Mouse (Mus musculus): Measurements from ENCODE around the gene Ppm1a. TPM values are rescaled to one million over a fixed set of nuclear protein-coding genes. Genes with fewer than 3 reads are reported as not detected.

Gene Ppm1a
- polyA plus RNA-seq, 1 experiment from 2014 or later = 71.3 TPM

GRCm38 (mm10) chr12:72820940-72821431, 63.7 kb downstream of the Ppm1a start:
- WGBS = 3% methylated on average over 24 of the region's 24 CpGs
- H3K4me1 ChIP-seq (ENCODE audit: control insufficient read depth, insufficient read depth, low read length) = no peaks in the 10 kb centered on the region
- no peaks in the 10 kb centered on the region; the same call in 1 of the 2 replicates for H3K27me3 ChIP-seq (ENCODE audit: control insufficient read depth, insufficient read depth, low read length)
- H3K4me2 ChIP-seq (ENCODE audit: low read depth) = peak overlapping the region; percentile 60
- peak overlapping the region; percentile 32 for H3K4me3 ChIP-seq (ENCODE audit: low read depth, low read length)
- H3K9ac ChIP-seq (ENCODE audit: low read length) = peak overlapping the region; percentile 40
- H3K36me3 ChIP-seq (ENCODE audit: control insufficient read depth, insufficient read depth, low read length) = no peaks in the 10 kb centered on the region
- ATAC-seq (ENCODE audit: insufficient read depth, low FRiP score, low TSS enrichment) = peak; percentile 91
- peak; percentile 68 for DNase-seq (ENCODE audit: low spot score)
- H3K27ac ChIP-seq (ENCODE audit: low read depth, low read length) = 0 out of 2 replicates have a peak overlapping the region, but pooled peaks have one; percentile 23
- H3K9me3 ChIP-seq (ENCODE audit: control insufficient read depth, low read length) = no peaks in the 10 kb centered on the region

GRCm38 (mm10) chr12:72821589-72821988, 64.3 kb downstream of the Ppm1a start:
- Histone ChIP-seq H3K9me3 (ENCODE audit: control insufficient read depth, low read length) (no peaks in the 10 kb centered on the region), H3K4me1 (ENCODE audit: control insufficient read depth, insufficient read depth, low read length) (no peaks in the 10 kb centered on the region), H3K27me3 (ENCODE audit: control insufficient read depth, insufficient read depth, low read length) (no peaks in the 10 kb centered on the region; the same call in 1 of the 2 replicates), H3K9ac (ENCODE audit: low read length) (peak overlapping the region; percentile 40), H3K36me3 (ENCODE audit: control insufficient read depth, insufficient read depth, low read length) (no peaks in the 10 kb centered on the region), H3K27ac (ENCODE audit: low read depth, low read length) (no peak overlapping the region), H3K4me2 (ENCODE audit: low read depth) (peak overlapping the region; percentile 60), H3K4me3 (ENCODE audit: low read depth, low read length) (peak overlapping the region; percentile 32; the same call in 1 of the 2 replicates)
- no peak for DNase-seq (ENCODE audit: low spot score)
- ATAC-seq (ENCODE audit: insufficient read depth, low FRiP score, low TSS enrichment) = no peak
- 39% methylated on average over 6 of the region's 6 CpGs for WGBS

GRCm38 (mm10) chr12:72825656-72826055, 68.4 kb downstream of the Ppm1a start:
- Histone ChIP-seq H3K4me2 (ENCODE audit: low read depth) (no peak overlapping the region), H3K27ac (ENCODE audit: low read depth, low read length) (no peak overlapping the region), H3K4me3 (ENCODE audit: low read depth, low read length) (no peak overlapping the region), H3K4me1 (ENCODE audit: control insufficient read depth, insufficient read depth, low read length) (no peaks in the 10 kb centered on the region), H3K27me3 (ENCODE audit: control insufficient read depth, insufficient read depth, low read length) (no peaks in the 10 kb centered on the region; the same call in 1 of the 2 replicates), H3K36me3 (ENCODE audit: control insufficient read depth, insufficient read depth, low read length) (no peaks in the 10 kb centered on the region), H3K9ac (ENCODE audit: low read length) (no peak overlapping the region), H3K9me3 (ENCODE audit: control insufficient read depth, low read length) (no peaks in the 10 kb centered on the region)
- 47% methylated on average over 5 of the region's 5 CpGs for WGBS
- ATAC-seq (ENCODE audit: insufficient read depth, low FRiP score, low TSS enrichment) (no peak), DNase-seq (ENCODE audit: low spot score) (no peak)

- peaks cover 15% of the 10 kb centered on the region; the same call in 1 of the 2 replicates for H3K27me3 ChIP-seq (ENCODE audit: control insufficient read depth, insufficient read depth, low read length)
- H3K27ac ChIP-seq (ENCODE audit: low read depth, low read length) = no peak overlapping the region
- whole genome bisulfite sequencing = 75% methylated on average over 9 of the region's 9 CpGs
- no peak overlapping the region for H3K4me3 ChIP-seq (ENCODE audit: low read depth, low read length)
- no peak for DNase-seq (ENCODE audit: low spot score)
- H3K9ac ChIP-seq (ENCODE audit: low read length) = no peak overlapping the region
- peaks cover 3% of the 10 kb centered on the region; the same call in 1 of the 2 replicates for H3K4me1 ChIP-seq (ENCODE audit: control insufficient read depth, insufficient read depth, low read length)
- H3K4me2 ChIP-seq (ENCODE audit: low read depth) = no peak overlapping the region
- H3K36me3 ChIP-seq (ENCODE audit: control insufficient read depth, insufficient read depth, low read length) = no peaks in the 10 kb centered on the region
- no peak for ATAC-seq (ENCODE audit: insufficient read depth, low FRiP score, low TSS enrichment)
- H3K9me3 ChIP-seq (ENCODE audit: control insufficient read depth, low read length) = no peaks in the 10 kb centered on the region
Observed at GRCm38 (mm10) chr12:72828846-72829556, 71.7 kb downstream of the Ppm1a start.

GRCm38 (mm10) chr12:72829777-72830176, 72.5 kb downstream of the Ppm1a start:
- 73% methylated on average over 20 of the region's 20 CpGs for WGBS
- ATAC-seq (ENCODE audit: insufficient read depth, low FRiP score, low TSS enrichment) = no peak
- Histone ChIP-seq H3K36me3 (ENCODE audit: control insufficient read depth, insufficient read depth, low read length) (no peaks in the 10 kb centered on the region), H3K9ac (ENCODE audit: low read length) (no peak overlapping the region), H3K4me3 (ENCODE audit: low read depth, low read length) (no peak overlapping the region), H3K9me3 (ENCODE audit: control insufficient read depth, low read length) (no peaks in the 10 kb centered on the region), H3K27ac (ENCODE audit: low read depth, low read length) (no peak overlapping the region), H3K4me1 (ENCODE audit: control insufficient read depth, insufficient read depth, low read length) (peaks cover 3% of the 10 kb centered on the region; the same call in 1 of the 2 replicates), H3K4me2 (ENCODE audit: low read depth) (no peak overlapping the region), H3K27me3 (ENCODE audit: control insufficient read depth, insufficient read depth, low read length) (peaks cover 15% of the 10 kb centered on the region; the same call in 1 of the 2 replicates)
- no peak for DNase-seq (ENCODE audit: low spot score)

- Histone ChIP-seq H3K4me1 (ENCODE audit: control insufficient read depth, insufficient read depth, low read length) (peaks cover 3% of the 10 kb centered on the region; the same call in 1 of the 2 replicates), H3K9ac (ENCODE audit: low read length) (no peak overlapping the region), H3K4me3 (ENCODE audit: low read depth, low read length) (no peak overlapping the region), H3K36me3 (ENCODE audit: control insufficient read depth, insufficient read depth, low read length) (no peaks in the 10 kb centered on the region), H3K27ac (ENCODE audit: low read depth, low read length) (no peak overlapping the region), H3K4me2 (ENCODE audit: low read depth) (no peak overlapping the region), H3K27me3 (ENCODE audit: control insufficient read depth, insufficient read depth, low read length) (peaks cover 15% of the 10 kb centered on the region; the same call in 1 of the 2 replicates), H3K9me3 (ENCODE audit: control insufficient read depth, low read length) (no peaks in the 10 kb centered on the region)
- no peak for DNase-seq (ENCODE audit: low spot score)
- 72% methylated on average over 8 of the region's 8 CpGs for WGBS
- no peak for ATAC-seq (ENCODE audit: insufficient read depth, low FRiP score, low TSS enrichment)
Observed at GRCm38 (mm10) chr12:72830317-72830716, 73.1 kb downstream of the Ppm1a start.

- Histone ChIP-seq H3K4me1 (ENCODE audit: control insufficient read depth, insufficient read depth, low read length) (peaks cover 3% of the 10 kb centered on the region; the same call in 1 of the 2 replicates), H3K9me3 (ENCODE audit: control insufficient read depth, low read length) (no peaks in the 10 kb centered on the region), H3K4me2 (ENCODE audit: low read depth) (peak overlapping the region; percentile 40), H3K36me3 (ENCODE audit: control insufficient read depth, insufficient read depth, low read length) (no peaks in the 10 kb centered on the region), H3K4me3 (ENCODE audit: low read depth, low read length) (peak overlapping the region; percentile 14; the same call in 1 of the 2 replicates), H3K27ac (ENCODE audit: low read depth, low read length) (no peak overlapping the region), H3K27me3 (ENCODE audit: control insufficient read depth, insufficient read depth, low read length) (peaks cover 15% of the 10 kb centered on the region; the same call in 1 of the 2 replicates), H3K9ac (ENCODE audit: low read length) (no peak overlapping the region)
- WGBS = 7% methylated on average over 40 of the region's 42 CpGs
- DNase-seq (ENCODE audit: low spot score) (peak; percentile 53), ATAC-seq (ENCODE audit: insufficient read depth, low FRiP score, low TSS enrichment) (peak; percentile 67; the same call in 1 of the 2 replicates)
Observed at GRCm38 (mm10) chr12:72831711-72832432, 74.6 kb downstream of the Ppm1a start.

- peaks cover 15% of the 10 kb centered on the region; the same call in 1 of the 2 replicates for H3K27me3 ChIP-seq (ENCODE audit: control insufficient read depth, insufficient read depth, low read length)
- no peak for DNase-seq (ENCODE audit: low spot score)
- no peak overlapping the region for H3K9ac ChIP-seq (ENCODE audit: low read length)
- H3K4me2 ChIP-seq (ENCODE audit: low read depth) = no peak overlapping the region
- peaks cover 3% of the 10 kb centered on the region; the same call in 1 of the 2 replicates for H3K4me1 ChIP-seq (ENCODE audit: control insufficient read depth, insufficient read depth, low read length)
- ATAC-seq (ENCODE audit: insufficient read depth, low FRiP score, low TSS enrichment) = no peak
- no peaks in the 10 kb centered on the region for H3K9me3 ChIP-seq (ENCODE audit: control insufficient read depth, low read length)
- 73% methylated on average over 14 of the region's 14 CpGs for WGBS
- no peak overlapping the region for H3K27ac ChIP-seq (ENCODE audit: low read depth, low read length)
- H3K36me3 ChIP-seq (ENCODE audit: control insufficient read depth, insufficient read depth, low read length) = no peaks in the 10 kb centered on the region
- no peak overlapping the region for H3K4me3 ChIP-seq (ENCODE audit: low read depth, low read length)
Observed at GRCm38 (mm10) chr12:72834773-72835517, 77.7 kb downstream of the Ppm1a start.
